Mouse (Mus musculus) adipocyte (in vitro differentiated cells): ENCODE measurements at regions not wholly inside any gene's neighbourhood (a gene's known extent, or its start where the extent isn't known, plus 50 kb on each side); places are given as distances from the start of the nearest gene placed in this dataset.

Experiments used
- DNase-seq: peaks from one replicate; pipeline ENCODE4 v3.0.0-alpha.2; 2016; ENCODE audit warnings: low spot score

GRCm38 (mm10) chr2:61088501-61088900, 125.5 kb upstream of the Rbms1 start:
- no peak for DNase-seq

DNA sequence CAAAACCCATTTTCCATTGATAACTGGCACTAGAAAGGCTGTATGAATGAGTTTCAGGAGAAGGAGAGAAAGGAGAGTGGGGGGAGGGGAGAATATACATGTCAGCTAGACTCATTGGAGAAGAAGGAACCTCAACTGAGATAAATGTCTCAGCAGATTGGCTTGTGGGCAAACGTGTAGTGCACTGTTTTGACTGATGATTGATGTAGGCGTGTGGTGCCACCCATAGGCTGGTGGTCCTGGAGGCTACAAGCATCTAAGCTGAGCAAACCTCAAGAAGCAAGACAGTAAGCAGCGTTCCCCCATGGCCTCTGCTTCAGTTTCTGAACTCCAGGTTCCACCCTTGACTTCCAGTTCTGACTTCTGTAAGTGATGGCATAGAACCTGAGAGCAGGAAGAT, 121.8 kb upstream of the Rbms1 start:
- DNase-seq, result no peak

DNA sequence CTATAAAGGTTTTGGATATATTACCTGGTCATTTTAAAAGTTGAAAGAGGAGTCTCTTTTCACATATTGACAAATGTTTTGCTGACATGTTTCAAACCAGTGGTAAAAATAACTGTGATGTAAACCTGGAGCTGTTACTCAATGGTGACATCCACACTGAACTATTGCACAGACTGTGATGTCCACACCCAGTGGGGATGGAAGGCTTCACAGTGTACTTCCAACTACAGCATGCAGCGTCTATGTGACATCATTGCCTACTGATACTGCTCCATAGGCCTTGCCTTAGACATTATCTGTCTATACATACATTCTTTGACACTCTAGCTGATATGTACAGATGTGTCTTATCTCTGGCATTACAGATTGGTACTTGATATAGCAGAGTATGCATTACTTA, 120.1 kb upstream of the Rbms1 start:
- DNase-seq, result peak; percentile 35

DNA sequence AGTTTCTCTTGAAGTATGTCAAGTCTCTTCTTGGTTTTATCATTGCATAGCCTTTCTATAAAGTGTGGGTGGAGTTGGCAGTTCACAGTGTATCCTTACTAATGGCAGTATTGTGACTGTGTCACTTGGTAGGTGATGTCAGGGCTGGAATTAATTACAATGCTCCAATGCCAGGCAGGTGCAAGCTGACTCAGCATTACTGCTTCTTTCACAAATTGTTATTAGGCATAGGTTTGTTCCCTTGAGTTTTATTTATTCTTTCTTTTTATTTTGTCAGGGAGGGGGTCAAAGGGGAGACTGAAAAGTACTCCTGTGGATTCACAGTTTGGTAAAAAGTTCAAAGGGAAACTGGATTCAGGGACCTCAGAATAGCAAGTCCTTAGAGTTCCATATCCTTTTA, 119.6 kb upstream of the Rbms1 start:
- no peak for DNase-seq

GRCm38 (mm10) chr2:61080006-61080405, 117.0 kb upstream of the Rbms1 start:
- DNase-seq, result no peak

DNA sequence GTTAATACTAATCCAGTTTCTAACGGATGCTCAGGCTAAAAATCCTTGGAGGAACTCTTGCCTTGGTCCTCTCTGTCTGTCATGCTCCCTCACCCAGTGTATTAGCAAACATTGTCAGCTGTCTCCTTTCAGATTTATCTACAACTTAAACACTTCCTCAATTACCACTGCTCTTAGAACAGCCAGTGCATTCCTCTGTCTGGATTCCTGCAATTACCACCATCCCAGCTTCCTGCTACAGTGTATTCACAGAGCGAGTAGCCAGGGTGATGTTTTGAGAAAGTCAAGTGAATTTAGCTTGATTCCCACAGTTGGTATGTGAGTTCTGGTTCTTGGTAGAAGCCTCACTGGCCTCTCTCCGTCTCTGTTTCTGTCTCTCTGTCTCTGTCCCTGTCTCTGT, 108.0 kb upstream of the Rbms1 start:
- DNase-seq, result peak; percentile 10

- DNase-seq, result peak; percentile 29
These were observed 104.9 kb upstream of the Rbms1 start for GRCm38 (mm10) chr2:61067877-61068276.

DNA sequence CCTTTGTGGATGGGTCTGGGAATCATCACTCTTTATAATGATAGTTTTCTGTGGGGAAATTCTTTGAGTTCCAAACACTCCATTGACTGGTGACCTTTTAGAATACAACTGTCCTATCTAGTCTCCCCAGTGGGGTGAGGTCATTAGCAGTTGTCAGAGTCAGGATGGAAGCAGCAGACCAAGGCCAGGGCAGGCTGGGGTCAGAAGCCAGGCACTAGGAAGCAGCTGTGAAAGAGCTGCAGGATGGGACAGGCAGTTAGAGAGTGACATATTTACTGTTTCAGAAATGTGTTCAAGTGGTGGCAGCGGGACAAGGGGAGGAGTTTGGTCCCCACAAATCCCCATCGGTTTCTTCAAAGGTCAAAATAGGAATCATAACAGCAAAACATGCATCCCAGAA, 99.1 kb upstream of the Rbms1 start:
- DNase-seq, result no peak

DNA sequence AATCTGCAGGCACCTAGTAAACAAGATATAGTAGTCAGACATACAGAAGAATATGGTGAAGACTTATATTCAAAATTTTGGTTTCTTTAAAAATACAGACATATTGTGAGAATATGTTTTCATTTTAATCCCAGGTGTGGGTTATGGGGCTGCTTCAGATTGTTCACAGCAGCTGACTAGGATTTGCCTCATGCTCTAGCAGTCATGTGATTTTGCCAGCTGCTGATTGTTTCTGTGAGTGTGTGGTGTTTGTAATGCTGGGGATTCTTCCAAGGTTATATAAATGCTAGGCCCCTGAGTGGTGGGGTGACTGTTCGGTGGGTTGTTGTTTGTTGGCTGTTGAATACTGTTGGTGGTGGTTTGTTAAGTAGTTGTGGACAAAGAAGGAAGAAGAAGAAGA, 97.9 kb upstream of the Rbms1 start:
- DNase-seq, result no peak

DNA sequence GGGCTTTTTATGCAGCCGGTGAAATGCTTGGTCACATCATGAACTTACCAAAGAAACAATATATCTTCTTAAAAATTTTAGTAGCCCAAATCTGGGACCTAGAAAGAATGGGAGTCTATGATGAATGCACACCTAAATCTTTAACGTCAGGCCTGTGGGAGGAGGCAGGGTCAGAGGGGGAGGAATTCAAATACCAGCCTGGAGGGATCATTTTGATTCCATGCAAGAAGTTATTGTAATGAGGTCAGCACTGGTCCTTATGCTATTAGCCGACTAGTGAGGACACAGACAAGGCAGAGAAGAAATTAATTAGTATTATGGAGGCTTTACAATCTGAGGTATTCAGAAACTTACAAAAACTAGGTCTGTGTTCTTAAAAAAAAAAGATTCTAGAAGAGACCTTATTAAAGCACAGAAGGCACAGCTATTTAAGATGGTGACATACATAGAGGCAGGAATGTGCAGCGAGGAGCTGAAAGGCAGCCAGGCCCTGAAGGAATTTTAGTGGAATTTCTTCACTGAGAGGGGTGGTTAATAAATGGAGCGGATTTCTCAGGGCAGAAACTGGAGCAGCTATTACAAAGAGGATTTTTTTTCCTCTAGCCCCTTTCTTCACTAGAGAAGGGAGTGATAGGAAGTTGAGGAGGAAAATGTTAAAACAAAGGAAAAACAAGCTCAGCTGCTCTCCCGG, 95.7 kb upstream of the Rbms1 start:
- DNase-seq, result peak; percentile 14

DNA sequence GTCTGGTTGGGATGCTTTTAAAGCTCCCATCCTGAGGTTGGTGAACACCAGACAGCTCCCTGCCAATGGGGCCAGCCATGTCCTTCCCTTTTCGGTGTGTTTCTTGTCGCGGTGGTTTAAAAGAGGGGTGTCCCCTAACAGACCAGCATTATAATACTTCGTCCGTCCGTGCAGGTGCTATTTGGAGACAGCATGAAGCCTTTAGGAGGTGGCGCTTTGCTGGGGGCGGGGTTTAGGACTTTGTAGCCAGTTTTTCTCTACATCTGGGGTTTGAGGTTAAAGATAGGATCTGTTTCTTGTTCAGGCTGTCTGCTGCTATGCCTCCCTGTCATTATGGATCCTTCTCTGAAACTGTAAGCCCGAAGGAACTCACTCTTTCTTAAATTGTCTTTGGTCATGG, 89.3 kb upstream of the Rbms1 start:
- no peak for DNase-seq

DNA sequence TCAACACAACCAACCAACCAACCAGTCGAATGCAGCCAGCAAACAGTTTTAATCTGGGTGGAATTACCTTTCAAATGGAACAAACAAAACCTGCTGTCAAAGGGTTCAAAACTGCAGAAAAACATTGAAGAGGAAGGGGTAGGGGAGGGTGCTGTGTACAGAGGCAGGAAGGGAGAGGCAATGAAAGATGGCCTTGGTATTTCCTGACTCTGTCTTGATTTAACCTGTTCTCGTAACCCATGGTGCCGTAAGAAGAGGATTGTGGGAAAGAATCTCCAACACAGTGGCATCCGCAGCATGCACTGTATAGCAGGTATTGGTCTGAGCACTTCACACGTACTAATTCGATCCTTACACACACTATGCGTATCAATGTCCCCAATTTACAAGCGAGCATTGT, 88.8 kb upstream of the Rbms1 start:
- no peak for DNase-seq

GRCm38 (mm10) chr2:61046111-61046767, 83.2 kb upstream of the Rbms1 start:
- DNase-seq, result no peak

- no peak for DNase-seq
These were observed 82.5 kb upstream of the Rbms1 start for GRCm38 (mm10) chr2:61045467-61045866.

DNA sequence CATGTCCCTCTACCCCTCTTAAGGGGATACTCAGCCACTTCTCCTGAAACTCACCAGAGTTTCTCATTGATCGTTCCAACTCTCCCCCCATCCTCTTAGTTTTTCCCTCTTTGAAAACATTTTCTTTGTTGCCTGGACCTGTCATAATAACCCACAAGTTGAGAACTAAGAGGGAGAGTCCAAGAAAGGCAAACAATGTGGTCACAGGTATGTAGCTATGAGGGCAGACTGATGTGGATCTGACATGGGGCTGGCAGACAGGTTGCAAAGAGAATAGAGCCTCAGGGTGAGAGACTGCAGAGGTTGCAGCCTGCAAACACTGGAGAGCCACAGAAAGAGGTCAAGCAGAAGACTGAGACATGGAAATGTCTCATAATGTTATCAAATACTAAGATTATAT, 69.9 kb upstream of the Rbms1 start:
- DNase-seq, result no peak

DNA sequence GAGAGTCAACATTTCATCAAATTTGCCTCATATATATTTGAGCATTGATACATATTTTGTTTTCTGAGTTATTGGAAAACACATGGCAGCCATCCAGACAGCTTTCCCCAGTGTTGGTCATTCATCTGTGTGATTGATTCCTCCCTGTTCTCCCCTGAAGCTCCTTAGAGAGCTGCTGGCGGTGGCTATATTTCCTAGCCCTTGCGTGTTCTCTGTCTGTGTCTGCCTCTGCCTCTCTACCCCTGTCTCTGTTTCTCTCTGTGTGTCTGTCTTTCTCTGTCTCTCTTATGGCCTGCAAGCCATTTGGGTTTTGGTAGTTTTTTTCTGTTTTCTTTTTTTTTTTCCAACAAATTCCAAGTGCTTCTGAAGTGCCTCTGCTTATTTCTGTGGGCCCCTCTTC, 66.7 kb upstream of the Rbms1 start:
- no peak for DNase-seq

- no peak for DNase-seq
These were observed 65.6 kb upstream of the Rbms1 start for GRCm38 (mm10) chr2:61028578-61028977.

DNA sequence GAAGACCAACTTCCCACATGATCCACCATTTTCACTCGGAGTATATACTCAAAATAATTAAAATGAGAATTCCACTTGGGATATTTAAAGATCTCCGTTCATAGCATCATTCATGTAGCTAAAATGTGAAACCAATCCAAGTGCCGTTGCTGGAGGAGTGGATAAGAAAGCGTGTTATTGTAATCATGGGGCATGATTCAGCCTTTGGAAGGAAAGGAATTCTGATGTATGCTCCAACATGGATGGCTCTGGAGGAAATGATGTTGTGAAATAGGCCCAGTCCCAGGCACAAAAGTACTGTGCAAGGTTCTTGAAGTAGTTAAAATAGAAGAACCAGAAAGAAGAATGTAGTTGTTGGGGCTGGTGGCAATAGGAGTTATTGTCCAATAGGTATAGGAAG, 64.7 kb upstream of the Rbms1 start:
- no peak for DNase-seq

DNA sequence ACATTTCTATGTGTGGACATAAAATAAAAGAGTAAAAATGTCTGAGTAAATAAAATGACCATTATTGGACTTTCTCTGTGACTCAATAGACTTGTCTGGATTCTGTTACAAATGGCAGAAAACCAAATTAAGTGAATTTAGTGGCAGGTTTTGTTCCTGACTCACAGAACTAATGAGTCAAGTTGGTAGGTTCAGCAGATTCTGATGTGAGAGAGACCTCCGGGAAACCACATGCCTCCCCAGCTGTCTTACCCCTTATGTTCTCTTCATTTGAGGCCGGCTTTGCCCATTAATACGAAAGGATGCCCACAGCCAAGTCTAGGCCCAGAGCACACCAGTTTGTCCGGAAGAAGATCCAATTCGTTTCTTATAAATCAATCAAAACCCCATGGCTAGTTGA, 59.4 kb upstream of the Rbms1 start:
- no peak for DNase-seq

DNA sequence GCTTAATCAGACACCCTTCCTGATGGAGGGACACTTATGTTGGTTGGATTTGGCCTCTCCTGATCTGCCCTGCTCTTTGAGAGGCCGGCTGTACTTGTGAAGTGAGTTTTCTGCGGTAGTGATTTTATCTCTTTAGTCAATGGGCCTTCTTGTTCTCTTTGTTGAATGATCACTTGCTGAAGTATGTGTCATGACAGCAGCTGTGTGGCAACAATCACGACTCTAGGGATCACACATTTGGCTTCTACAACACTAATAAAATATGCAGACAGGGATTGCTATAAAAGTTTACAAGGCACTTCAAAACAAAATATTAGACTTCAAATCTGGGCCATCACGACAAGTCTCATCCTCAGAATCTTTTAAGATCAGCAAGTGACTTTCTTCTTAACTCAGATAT, 57.8 kb upstream of the Rbms1 start:
- DNase-seq, result no peak

GRCm38 (mm10) chr2:61013006-61013405, 50.0 kb upstream of the Rbms1 start:
- DNase-seq, result no peak
